Mouse (Mus musculus) kidney, postnatal 0 days (tissue): ENCODE measurements around the gene Ascl4. TPM values are rescaled to one million over a fixed set of nuclear protein-coding genes. Genes with fewer than 3 reads are reported as not detected.

Experiments used
- ATAC-seq: fragments of 200-750 bp; cut with Nextera tagmentation; replicated peaks from 2 replicates; pipeline ENCODE4 v1.8.0; 2017; ENCODE audit warnings: low read depth, moderate number of reproducible peaks, moderate TSS enrichment, moderate library complexity; ENCODE audit not compliant: low FRiP score
- DNase-seq: peaks from one replicate; pipeline ENCODE4 v3.0.0-alpha.2; 2016; ENCODE audit warnings: low spot score
- H3K27ac ChIP-seq: fragments of 300-500 bp; sonication (generic); 2 replicates; pipeline ENCODE4 v1.5.1; 2014; ENCODE audit warnings: mild to moderate bottlenecking
- H3K27me3 ChIP-seq: fragments of 300-500 bp; sonication (generic); 2 replicates; pipeline ENCODE4 v1.6.1; 2014; ENCODE audit warnings: low read length, mixed read lengths; ENCODE audit not compliant: insufficient read depth
- H3K36me3 ChIP-seq: fragments of 300-500 bp; sonication (generic); 2 replicates; pipeline ENCODE4 v1.6.1; 2014; ENCODE audit warnings: low read length, mixed read lengths; ENCODE audit not compliant: insufficient read depth
- H3K4me1 ChIP-seq: fragments of 300-500 bp; sonication (generic); replicated peaks from 2 replicates; pipeline ENCODE4 v1.6.1; 2014; ENCODE audit warnings: antibody characterized with exemption, low read length, mixed read lengths; ENCODE audit not compliant: insufficient read depth
- H3K4me2 ChIP-seq: fragments of 300-500 bp; sonication (generic); 2 replicates; pipeline ENCODE4 v1.6.1; 2014; ENCODE audit warnings: mild to moderate bottlenecking, low read length, moderate library complexity, mixed read lengths
- H3K4me3 ChIP-seq: fragments of 300-500 bp; sonication (generic); replicated peaks from 2 replicates; pipeline ENCODE4 v1.5.1; 2014; ENCODE audit warnings: low read depth, low read length
- H3K9ac ChIP-seq: fragments of 300-500 bp; sonication (generic); 2 replicates; pipeline ENCODE4 v1.6.1; 2014; ENCODE audit warnings: low read depth, low read length
- H3K9me3 ChIP-seq: fragments of 300-500 bp; sonication (generic); replicated peaks from 2 replicates; pipeline ENCODE4 v1.6.1; 2016; ENCODE audit warnings: low read length, inconsistent platforms, mixed read lengths
- CTCF ChIP-seq: IDR thresholded peaks from 2 replicates; pipeline ENCODE4 v1.5.1; 2016; ENCODE audit warnings: antibody characterized with exemption, low read depth, mild to moderate bottlenecking, moderate library complexity
- WGBS: fragments of 180-500 bp; shearing (Covaris S2); extraction: QIAGEN DNeasy Blood & Tissue Kit; methylation state at CpG from one replicate; pipeline ENCODE4 v1.1.7; 2014; 5-methylcytosine and 5-hydroxymethylcytosine counted together
- polyA plus RNA-seq: library from polyadenylated mRNA; unstranded; fragments of >200 nt; fragmentation: Nextera tagmentation; extraction: Ambion mirVana; gene quantifications from 2 replicates; pipeline ENCODE4 v1.2.1, GENCODE M21; 2015

The Ascl4 gene
- polyA plus RNA-seq, 1 experiment from 2014 or later, result 1.7 TPM

DNA sequence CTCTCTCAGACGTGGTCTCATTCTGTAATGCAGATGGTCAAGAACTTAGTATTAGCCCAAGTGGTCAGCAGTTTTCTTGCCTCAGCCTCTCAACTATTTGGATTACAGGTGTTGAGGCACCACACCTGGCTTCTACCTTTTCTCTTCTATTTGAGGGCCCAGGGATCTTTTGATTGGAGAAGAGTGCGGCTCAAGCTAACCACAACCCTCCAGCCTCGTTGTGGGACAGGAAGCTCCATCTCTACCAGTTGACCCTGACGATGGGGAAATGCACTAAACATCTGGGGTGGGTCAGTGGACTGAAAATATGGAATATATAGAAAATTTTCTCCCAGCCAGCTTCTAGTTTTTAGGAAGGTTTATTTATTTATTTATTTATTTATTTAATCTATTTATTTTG is 64.9 kb downstream of the Ascl4 start:
- ATAC-seq (no peak), DNase-seq (no peak)
- Histone ChIP-seq H3K4me1 (no peaks in the 10 kb centered on the region), H3K27ac (no peak overlapping the region), H3K9ac (no peak overlapping the region), H3K27me3 (no peaks in the 10 kb centered on the region), H3K36me3 (no peaks in the 10 kb centered on the region), H3K9me3 (no peaks in the 10 kb centered on the region), H3K4me2 (no peak overlapping the region), H3K4me3 (no peak overlapping the region)
- 81% methylated on average over 4 of the region's 4 CpGs for WGBS
- no peak for TF ChIP-seq CTCF

DNA sequence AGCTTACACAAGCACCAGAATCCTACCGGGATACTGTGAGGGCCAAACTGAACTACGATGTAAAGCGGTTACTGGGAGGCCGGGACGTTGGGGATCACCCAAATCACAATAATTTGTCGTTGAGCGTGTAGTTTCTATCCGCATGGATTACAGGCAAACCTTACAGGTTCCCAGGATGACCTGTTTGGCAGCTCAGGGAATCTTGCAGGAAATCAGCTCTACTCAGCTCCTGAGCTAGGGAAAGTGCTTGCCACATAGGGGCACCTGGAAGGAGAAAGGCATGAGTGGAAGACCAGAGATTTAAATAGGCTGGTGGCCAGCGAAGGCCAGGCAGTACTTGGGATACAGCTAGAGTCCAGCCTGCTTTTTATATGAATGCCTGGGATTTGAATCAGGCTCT is 66.4 kb downstream of the Ascl4 start:
- DNase-seq (no peak), ATAC-seq (no peak)
- H3K9me3 ChIP-seq, result no peaks in the 10 kb centered on the region
- H3K9ac ChIP-seq, result no peak overlapping the region
- H3K36me3 ChIP-seq, result no peaks in the 10 kb centered on the region
- no peak for TF ChIP-seq CTCF
- no peaks in the 10 kb centered on the region for H3K4me1 ChIP-seq
- no peaks in the 10 kb centered on the region for H3K27me3 ChIP-seq
- 92% methylated on average over 9 of the region's 9 CpGs for WGBS
- no peak overlapping the region for H3K4me2 ChIP-seq
- no peak overlapping the region for H3K27ac ChIP-seq
- no peak overlapping the region for H3K4me3 ChIP-seq

DNA sequence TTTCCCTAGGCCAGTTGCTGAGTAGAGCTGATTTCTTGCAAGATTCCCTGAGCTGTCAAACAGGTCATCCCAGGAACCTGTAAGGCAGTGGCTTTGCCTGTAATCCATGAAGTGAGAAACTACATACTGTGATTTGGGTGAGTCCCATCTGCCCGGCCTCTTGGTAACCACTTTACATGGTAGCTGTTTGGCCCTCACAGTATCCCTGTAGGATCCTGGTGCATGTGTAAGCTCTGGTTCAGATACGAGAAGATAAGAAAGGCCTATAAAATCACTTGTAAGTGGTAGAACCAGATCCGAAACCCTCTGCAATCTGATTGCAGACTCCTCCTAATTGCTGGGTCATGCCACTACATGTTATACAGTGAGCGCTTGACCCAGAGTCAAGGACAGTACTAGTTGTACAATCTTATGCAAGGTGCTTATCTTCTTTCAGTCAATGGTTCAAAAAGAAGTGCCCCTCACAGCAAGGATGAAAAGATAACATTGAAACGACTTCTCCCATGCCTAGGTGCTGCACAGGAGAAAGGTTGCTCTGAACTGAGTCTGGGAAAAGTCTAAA is 67.1 kb downstream of the Ascl4 start:
- Histone ChIP-seq H3K4me3 (no peak overlapping the region), H3K4me1 (no peaks in the 10 kb centered on the region)
- 73% methylated on average over 5 of the region's 5 CpGs for WGBS

More for the DNA sequence above, 67.1 kb downstream of the Ascl4 start:
- no peak overlapping the region for H3K4me2 ChIP-seq
- H3K27me3 ChIP-seq, result no peaks in the 10 kb centered on the region
- DNase-seq (no peak), ATAC-seq (no peak)
- H3K36me3 ChIP-seq, result no peaks in the 10 kb centered on the region
- no peaks in the 10 kb centered on the region for H3K9me3 ChIP-seq
- no peak for TF ChIP-seq CTCF
- no peak overlapping the region for H3K9ac ChIP-seq
- no peak overlapping the region for H3K27ac ChIP-seq

Other genes with a start within 250 kb of the Ascl4 start
- gene Pwp1, start 98.2 kb upstream of the Ascl4 start, polyA plus RNA-seq, result 55.6 and 59.4 TPM in 2 replicates
- 10.9 and 11.4 TPM in 2 replicates for gene Prdm4, start 10.5 kb upstream of the Ascl4 start, polyA plus RNA-seq
- gene Rtcb, start 30.1 kb downstream of the Ascl4 start, polyA plus RNA-seq, result 146 and 159 TPM in 2 replicates
- gene Bpifc, start 84.2 kb downstream of the Ascl4 start, polyA plus RNA-seq, result 0.25 and 0.38 TPM in 2 replicates
- gene Fbxo7, start 94.3 kb downstream of the Ascl4 start, polyA plus RNA-seq, result 41.0 and 42.9 TPM in 2 replicates